Mouse (Mus musculus): ENCODE measurements at regions not wholly inside any gene's neighbourhood (a gene's known extent, or its start where the extent isn't known, plus 50 kb on each side); places are given as distances from the start of the nearest gene placed in this dataset.

GRCm38 (mm10) chrX:105390506-105390905 is 109.1 kb upstream of the Cypt2 start:
- no peak for TF ChIP-seq POLR2A (IDR thresholded peaks at IDR 0.05; ENCODE audit: insufficient read depth, low read depth, low read length)
- TF ChIP-seq CTCF (IDR thresholded peaks at IDR 0.05): no peak
- no peak for TF ChIP-seq EP300 (IDR thresholded peaks at IDR 0.05; ENCODE audit: insufficient read depth, low read depth, low read length)

Measured in heart, adult 2 months (tissue).